Mouse (Mus musculus) bone marrow, adult 2 months (tissue): ENCODE measurements around the gene Pdzrn3.

ENCODE experiments used
- CTCF ChIP-seq: fragments of 200-500 bp; IDR thresholded peaks from 2 replicates; pipeline ENCODE4 v1.5.1; 2011; ENCODE audit warnings: low read length, control low read depth; ENCODE audit not compliant: control insufficient read depth, insufficient read depth
- POLR2A ChIP-seq: fragments of 200-500 bp; IDR thresholded peaks from 2 replicates; pipeline ENCODE4 v1.6.1; 2011; ENCODE audit warnings: low read depth, mild to moderate bottlenecking, control low read depth, low read length, borderline replicate concordance; ENCODE audit not compliant: control insufficient read depth

DNA sequence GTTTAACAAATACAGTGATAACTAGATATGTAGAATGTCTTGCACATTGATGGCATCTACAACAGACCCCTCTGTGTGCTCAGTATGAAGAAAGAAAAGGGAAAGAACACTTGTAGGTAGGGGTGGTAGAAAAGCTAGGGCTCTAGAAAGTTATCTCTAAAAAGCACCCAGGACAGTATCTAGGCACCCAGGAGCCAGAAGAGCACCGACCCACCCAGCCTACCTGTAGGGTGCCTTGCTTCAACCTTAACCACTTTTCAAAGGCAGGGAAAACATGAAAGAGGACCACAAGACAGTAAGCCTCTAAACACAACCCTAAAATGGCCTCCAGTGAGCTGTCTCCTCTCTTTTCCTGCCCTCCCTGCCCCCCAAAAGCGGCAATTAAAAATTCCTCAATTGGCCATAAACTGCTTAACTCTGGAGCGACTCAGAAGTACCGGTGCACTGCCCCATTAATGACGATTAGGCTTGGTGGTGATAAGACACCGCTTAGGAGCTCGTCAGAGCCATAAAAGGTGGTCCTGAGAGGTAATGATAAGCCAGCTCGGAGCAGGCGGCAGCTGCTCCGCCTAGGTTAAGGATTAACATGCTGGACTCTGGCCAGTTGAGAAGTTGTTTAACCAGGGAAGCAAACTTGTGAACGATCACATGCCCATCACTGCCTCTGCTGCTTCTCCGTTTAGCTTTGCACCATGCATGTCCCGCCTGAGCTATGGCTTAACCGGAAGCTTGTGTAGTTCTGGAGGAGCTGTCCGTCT lies 106.1 kb downstream of the Pdzrn3 start:
- TF ChIP-seq POLR2A (no peak), CTCF (no peak)
